Mouse (Mus musculus) macrophage (primary cell): ENCODE measurements around the gene Cep78. TPM values are rescaled to one million over a fixed set of nuclear protein-coding genes. Genes with fewer than 3 reads are reported as not detected.

Experiments used
- H3K27ac ChIP-seq: fragments of 350-480 bp; formaldehyde crosslinking; 2 replicates; pipeline ENCODE4 v1.9.0; 2021
- H3K36me3 ChIP-seq: fragments of 350-480 bp; formaldehyde crosslinking; 2 replicates; pipeline ENCODE4 v1.9.0; 2021; ENCODE audit errors: inconsistent target
- H3K4me3 ChIP-seq: fragments of 350-480 bp; formaldehyde crosslinking; 2 replicates; pipeline ENCODE4 v1.9.0; 2021; ENCODE audit errors: inconsistent target
- H3K79me2 ChIP-seq: fragments of 350-480 bp; formaldehyde crosslinking; 2 replicates; pipeline ENCODE4 v1.9.0; 2021; ENCODE audit errors: inconsistent target
- WGBS: methylation state at CpG from one replicate; pipeline ENCODE4 v1.1.7; 2026; ENCODE audit warnings: inconsistent platforms; ENCODE audit not compliant: missing documents; 5-methylcytosine and 5-hydroxymethylcytosine counted together
- polyA plus RNA-seq: library from polyadenylated mRNA; stranded (reverse); fragments of 250-400 nt; gene quantifications from 3 replicates; pipeline ENCODE4 v1.2.4, GENCODE M21; 2018; ENCODE audit warnings: inconsistent platforms

Gene Cep78
- polyA plus RNA-seq, 1 experiment from 2014 or later = 4.7 TPM

- Histone ChIP-seq H3K79me2 (no peaks in the 10 kb centered on the region), H3K36me3 (no peaks in the 10 kb centered on the region), H3K4me3 (no peak within 1 kb of the TSS), H3K27ac (no peak within 1 kb of the TSS)
- WGBS = 85% methylated on average over 7 of the region's 7 CpGs
These were observed 37.6 kb downstream of the Cep78 start, which contains the start of gene Psat1 for GRCm38 (mm10) chr19:15947237-15947636. Gene Psat1, minus strand, starts transcription at chr19:15947337.

DNA sequence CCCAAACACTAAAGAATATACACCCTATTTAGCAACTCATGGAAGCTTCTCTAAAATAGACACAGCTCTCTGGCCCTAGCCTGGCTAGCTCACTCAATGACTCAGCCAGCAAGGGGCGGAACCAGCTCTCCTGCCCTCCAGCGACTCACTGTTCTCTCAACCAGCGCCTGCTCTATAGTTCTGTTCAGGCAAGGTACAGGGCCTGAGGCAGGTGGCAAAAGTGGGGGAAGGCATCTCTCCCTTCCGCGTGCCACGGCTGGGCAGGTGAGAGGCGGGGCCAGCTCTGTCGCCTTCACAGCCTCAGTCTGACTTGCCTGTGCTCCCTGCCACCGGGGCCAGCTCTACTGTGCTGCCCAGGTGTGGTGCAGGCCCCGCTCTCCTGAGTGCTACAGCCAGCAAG, 38.1 kb downstream of the Cep78 start:
- no peaks in the 10 kb centered on the region for H3K79me2 ChIP-seq
- no peak overlapping the region for H3K27ac ChIP-seq
- no peaks in the 10 kb centered on the region for H3K36me3 ChIP-seq
- WGBS = 76% methylated on average over 10 of the region's 10 CpGs
- no peak overlapping the region for H3K4me3 ChIP-seq

DNA sequence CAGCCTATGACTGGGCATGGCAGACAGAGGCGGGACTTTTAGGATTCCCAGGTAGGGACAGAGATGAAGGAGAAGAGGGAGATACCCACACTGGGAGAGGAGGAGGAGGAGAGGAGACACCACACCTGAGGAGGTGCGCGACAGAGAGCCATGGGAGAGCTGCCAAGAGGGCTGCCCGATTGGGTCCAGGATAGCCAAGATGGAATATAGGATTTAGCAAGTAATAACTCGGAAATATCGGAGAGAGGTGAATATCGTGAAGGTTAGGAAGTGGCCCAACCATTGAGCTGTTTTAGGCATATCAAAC, 41.7 kb downstream of the Cep78 start:
- Histone ChIP-seq H3K36me3 (no peaks in the 10 kb centered on the region), H3K79me2 (no peaks in the 10 kb centered on the region), H3K27ac (no peak overlapping the region), H3K4me3 (no peak overlapping the region)
- 98% methylated on average over 5 of the region's 7 CpGs for WGBS

DNA sequence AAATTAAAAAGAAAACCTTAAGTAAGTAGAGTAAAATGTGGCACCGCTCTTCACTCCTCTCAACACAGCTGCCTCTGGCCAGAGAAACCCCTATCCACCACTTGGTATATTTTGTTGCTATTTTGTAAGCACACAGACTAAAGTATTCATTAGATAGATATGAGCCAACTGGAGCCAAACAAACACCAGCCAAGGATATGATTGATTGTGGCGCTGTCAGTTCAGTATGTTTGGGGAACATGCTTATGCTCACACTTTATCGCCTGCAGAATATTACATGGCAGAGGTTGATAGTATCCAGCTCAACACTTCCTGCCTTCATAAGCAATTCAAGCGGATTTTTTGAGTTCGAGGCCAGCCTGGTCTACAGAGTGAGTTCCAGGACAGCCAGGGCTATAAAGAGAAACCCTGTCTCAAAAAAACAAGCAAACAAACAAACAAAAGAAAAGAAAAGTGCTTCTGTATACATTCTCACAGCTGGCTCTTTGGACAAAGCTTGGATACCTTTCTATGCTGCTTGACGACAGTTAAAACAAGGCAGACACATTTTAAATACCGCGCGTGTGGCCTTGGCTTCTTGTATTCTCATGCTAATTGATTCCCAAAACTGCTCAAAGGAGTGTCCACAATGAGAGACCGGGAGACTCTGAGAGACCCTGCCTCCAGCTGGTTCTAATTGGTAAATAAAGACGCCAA, 42.2 kb downstream of the Cep78 start:
- no peaks in the 10 kb centered on the region for H3K36me3 ChIP-seq
- no peaks in the 10 kb centered on the region for H3K79me2 ChIP-seq
- H3K27ac ChIP-seq = no peak overlapping the region
- 90% methylated on average over 11 of the region's 11 CpGs for WGBS
- no peak overlapping the region for H3K4me3 ChIP-seq

- H3K4me3 ChIP-seq = no peak overlapping the region
- 92% methylated on average over 8 of the region's 8 CpGs for WGBS
These were observed 43.4 kb downstream of the Cep78 start for GRCm38 (mm10) chr19:15941399-15941798.

DNA sequence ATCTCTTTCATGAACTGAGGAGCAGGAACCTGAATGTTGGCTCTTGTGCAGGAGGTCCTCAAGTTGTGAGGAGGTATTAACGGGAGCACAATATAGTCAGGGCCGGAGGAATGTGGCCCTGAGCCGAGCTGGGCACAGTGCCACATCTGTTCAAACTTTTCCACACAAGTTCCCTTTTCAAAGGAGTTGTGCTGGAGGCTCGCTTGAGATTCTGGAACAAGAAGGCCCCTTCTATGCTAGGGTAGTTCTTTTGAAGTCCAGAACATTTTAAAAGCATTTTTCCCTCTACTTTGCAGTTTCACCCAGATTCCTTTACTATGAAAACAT, 59.1 kb downstream of the Cep78 start:
- H3K4me3 ChIP-seq = no peak overlapping the region
- 47% methylated on average over 4 of the region's 4 CpGs for whole genome bisulfite sequencing
- no peak overlapping the region for H3K27ac ChIP-seq
- peaks cover 17% of the 10 kb centered on the region for H3K79me2 ChIP-seq
- H3K36me3 ChIP-seq = no peaks in the 10 kb centered on the region

More at GRCm38 (mm10) chr19:15941399-15941798, 43.4 kb downstream of the Cep78 start:
- Histone ChIP-seq H3K27ac (no peak overlapping the region), H3K79me2 (no peaks in the 10 kb centered on the region), H3K36me3 (no peaks in the 10 kb centered on the region)

DNA sequence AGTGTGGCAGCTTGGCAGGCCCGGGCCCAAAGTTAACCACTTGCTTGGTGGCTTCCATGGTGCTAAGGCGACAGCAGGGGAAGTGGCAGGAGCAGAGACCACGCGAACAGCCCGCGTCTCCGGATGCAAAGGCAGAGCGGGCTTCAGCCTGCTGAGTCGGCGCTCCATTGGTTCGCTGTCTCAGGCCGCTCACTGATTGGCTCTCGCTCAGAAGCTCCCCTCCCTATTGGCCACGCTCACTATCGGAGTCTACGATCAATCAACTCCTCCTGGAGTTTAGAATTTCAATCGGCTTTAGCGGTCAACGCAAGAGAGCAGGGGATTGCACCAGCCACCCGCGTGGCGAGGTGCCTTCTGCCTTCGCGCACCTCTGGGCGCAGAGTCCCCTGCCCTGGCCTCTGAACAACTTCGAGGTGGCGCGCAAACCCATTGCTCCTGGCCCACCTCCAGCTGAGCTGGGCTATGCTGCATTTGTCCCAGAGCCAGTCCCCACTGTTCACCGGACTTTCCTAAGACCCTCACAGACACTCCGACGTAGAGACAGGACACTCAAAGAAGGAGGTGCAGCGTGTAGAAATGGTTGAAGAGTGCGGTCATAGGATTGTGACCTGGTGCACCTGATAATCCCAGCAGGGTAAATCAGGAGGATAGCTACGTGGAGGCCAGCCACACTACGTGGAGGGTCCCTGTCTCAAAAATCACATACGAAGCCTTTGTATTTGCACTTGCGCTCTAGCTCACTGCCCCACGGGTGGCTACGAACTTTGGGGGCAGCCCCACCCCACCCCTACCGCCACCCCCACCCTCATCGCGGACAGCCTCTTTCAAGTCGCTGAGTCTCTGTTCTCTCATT, 59.7 kb downstream of the Cep78 start:
- Histone ChIP-seq H3K79me2 (peaks cover 17% of the 10 kb centered on the region), H3K36me3 (no peaks in the 10 kb centered on the region), H3K27ac (peak overlapping the region; percentile 57), H3K4me3 (peak overlapping the region; percentile 84)
- WGBS = 7% methylated on average over 42 of the region's 43 CpGs

DNA sequence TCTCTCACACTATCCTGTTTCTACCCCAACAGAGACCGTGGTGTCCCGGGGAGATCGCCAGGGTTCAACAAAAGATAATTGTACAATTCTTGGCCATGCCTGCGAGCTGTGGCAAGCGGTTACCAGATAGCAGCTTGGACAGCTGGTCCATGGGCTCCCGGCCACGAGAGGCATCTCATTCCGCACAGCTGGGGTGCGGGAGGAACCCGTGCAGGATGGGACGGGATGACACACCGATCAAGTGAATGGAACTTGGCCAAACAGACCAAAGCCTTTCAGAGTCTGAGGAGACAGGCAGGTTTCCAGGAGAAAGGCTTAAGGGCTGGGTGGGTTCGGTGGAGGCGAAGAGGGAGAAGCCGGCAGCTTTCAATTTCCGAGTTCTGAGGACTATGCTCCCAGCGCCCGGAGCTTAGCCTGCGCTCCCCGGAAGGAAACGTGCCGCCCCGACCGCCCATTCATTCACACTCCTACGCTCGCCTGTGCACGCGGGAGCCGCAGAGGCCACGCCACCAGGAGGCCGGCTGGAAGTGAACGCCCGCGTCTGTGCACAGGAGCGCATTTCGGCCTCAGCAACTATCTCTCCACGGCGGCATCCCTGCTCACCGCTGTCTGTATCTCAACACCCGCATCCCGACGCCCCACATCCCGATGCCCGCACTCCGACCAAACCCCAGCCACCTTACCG, 60.5 kb downstream of the Cep78 start:
- peak overlapping the region; percentile 84 for H3K4me3 ChIP-seq
- WGBS = 2% methylated on average over 46 of the region's 46 CpGs
- H3K36me3 ChIP-seq = no peaks in the 10 kb centered on the region
- peaks cover 17% of the 10 kb centered on the region for H3K79me2 ChIP-seq
- peak overlapping the region; percentile 57 for H3K27ac ChIP-seq

GRCm38 (mm10) chr19:15923426-15923825, 61.4 kb downstream of the Cep78 start:
- H3K4me3 ChIP-seq = peak overlapping the region; percentile 84
- peaks cover 17% of the 10 kb centered on the region for H3K79me2 ChIP-seq
- 11% methylated on average over 9 of the region's 9 CpGs for WGBS
- no peaks in the 10 kb centered on the region for H3K36me3 ChIP-seq
- peak overlapping the region; percentile 57 for H3K27ac ChIP-seq

DNA sequence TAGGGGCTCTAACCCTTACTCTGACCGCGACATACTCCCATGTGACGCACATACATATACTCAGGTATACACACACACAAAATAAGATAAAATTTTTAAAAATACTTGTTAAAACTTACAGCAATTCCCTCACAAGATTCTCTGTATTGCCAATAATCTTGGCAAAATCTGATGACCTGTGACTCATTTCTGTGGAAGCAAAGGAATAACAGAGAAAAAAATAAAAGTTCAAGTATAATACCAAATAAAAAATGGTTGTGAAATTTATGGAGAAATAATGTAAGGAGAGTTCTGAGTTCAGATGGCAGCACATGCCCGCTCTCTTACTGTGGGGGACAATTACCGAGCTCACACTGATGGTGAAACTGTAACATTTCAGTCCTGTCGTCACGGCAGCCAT, 65.5 kb downstream of the Cep78 start:
- no peak overlapping the region for H3K4me3 ChIP-seq
- H3K79me2 ChIP-seq = peaks cover 17% of the 10 kb centered on the region
- H3K36me3 ChIP-seq = no peaks in the 10 kb centered on the region
- no peak overlapping the region for H3K27ac ChIP-seq
- WGBS = 94% methylated on average over 7 of the region's 7 CpGs

GRCm38 (mm10) chr19:15918111-15918510, 66.7 kb downstream of the Cep78 start:
- H3K27ac ChIP-seq = no peak overlapping the region
- H3K79me2 ChIP-seq = peaks cover 14% of the 10 kb centered on the region
- no peaks in the 10 kb centered on the region for H3K36me3 ChIP-seq
- 96% methylated on average over 7 of the region's 7 CpGs for WGBS
- H3K4me3 ChIP-seq = no peak overlapping the region

DNA sequence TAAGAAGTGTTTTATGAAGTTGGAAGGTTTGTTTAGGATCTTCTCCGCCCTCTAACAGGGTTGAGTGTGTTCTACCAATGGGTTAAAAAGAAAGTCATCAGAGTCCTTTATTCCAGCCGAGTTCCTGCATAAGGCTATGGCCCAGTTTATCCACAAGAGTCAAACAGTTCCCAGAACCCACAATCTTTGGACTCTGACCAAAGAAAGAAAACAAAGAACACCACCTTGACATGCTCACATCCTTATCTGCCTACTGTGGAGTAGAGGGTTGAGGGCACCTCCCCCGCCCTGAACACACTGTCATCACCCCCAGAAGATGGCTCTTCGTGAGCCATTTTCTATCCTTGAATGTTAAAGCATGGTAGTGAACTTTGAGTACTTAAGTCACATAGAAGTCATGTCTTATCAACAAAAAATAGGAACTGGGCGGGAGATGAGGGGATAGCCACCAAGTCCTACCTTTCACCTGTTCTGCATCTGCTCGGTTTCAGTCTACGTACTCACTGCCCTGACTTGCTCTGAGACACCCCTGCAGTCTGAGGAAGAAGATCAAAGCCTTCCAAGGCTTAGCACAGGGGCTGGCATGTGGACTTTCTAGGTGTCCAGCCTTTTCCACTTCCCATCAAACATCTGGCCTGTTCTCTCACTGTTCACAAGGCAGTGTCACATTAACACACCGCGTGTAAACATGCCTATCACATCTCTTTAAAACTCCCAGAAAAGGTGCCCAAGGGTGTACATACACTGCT, 71.4 kb downstream of the Cep78 start:
- no peak overlapping the region for H3K27ac ChIP-seq
- H3K79me2 ChIP-seq = no peaks in the 10 kb centered on the region
- H3K4me3 ChIP-seq = no peak overlapping the region
- WGBS = 94% methylated on average over 9 of the region's 9 CpGs
- no peaks in the 10 kb centered on the region for H3K36me3 ChIP-seq

DNA sequence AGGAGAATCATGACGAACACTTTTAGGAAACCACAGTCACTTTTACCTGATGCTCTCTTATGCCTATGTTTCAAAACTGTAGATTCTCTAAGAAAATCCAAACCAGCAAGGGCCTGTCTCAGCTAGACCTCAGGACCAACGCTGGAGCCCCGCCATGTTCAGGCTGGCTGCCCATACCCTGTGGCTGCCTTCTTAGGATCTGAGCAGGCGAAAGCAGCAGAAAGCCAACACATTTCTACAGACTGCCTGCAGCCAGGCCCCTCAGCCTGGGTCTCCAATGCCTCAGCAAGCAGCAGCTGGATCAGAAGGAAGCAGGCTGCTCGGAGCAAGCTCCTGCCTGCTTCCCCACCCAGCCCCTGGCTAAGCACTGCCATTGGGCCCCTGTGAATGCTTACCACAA, 73.3 kb downstream of the Cep78 start:
- 98% methylated on average over 5 of the region's 5 CpGs for WGBS

DNA sequence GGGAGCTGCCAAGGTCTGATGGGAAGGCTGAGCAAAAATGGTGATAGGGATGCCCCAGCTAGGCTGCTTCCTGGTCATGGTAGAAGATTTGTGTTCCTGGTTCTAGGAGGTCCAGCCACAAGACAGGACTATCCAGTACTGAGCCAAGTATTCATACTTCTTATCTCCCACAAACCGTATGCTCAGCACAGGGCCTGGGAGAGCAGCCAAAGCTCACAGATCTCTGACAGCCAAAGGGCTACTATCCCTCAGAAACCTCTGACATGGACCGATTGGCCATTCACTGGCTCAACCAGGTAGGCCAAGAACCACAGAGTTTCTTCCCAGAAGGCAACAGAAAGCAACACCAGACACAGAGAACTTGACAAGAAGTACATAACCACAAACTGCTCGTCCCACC, 73.8 kb downstream of the Cep78 start:
- H3K79me2 ChIP-seq = no peaks in the 10 kb centered on the region
- H3K36me3 ChIP-seq = no peaks in the 10 kb centered on the region
- 86% methylated on average over 3 of the region's 3 CpGs for WGBS
- H3K4me3 ChIP-seq = no peak overlapping the region
- no peak overlapping the region for H3K27ac ChIP-seq

More for the DNA sequence above, 73.3 kb downstream of the Cep78 start:
- Histone ChIP-seq H3K4me3 (no peak overlapping the region), H3K79me2 (no peaks in the 10 kb centered on the region), H3K36me3 (no peaks in the 10 kb centered on the region), H3K27ac (no peak overlapping the region)
